Mouse (Mus musculus): ENCODE data around the gene Camk1.
A peak's percentile ranks its signal among the peaks of the same experiment; 100 is the strongest.

Gene Camk1

GRCm38 (mm10) chr6:113302258-113302657 is 41.5 kb downstream of the Camk1 start:
- DNase-seq = peak; percentile 51

- DNase-seq = no peak
Observed at GRCm38 (mm10) chr6:113301350-113301749, 42.4 kb downstream of the Camk1 start.

- DNase-seq = no peak
Observed at GRCm38 (mm10) chr6:113296639-113297038, 47.1 kb downstream of the Camk1 start.

GRCm38 (mm10) chr6:113296046-113296445 is 47.7 kb downstream of the Camk1 start:
- no peak for DNase-seq

GRCm38 (mm10) chr6:113292938-113293337 is 50.8 kb downstream of the Camk1 start:
- DNase-seq = no peak

- DNase-seq = no peak
Observed at GRCm38 (mm10) chr6:113290346-113290745, 53.4 kb downstream of the Camk1 start.

- DNase-seq = no peak
Observed at GRCm38 (mm10) chr6:113289346-113289745, 54.4 kb downstream of the Camk1 start.

GRCm38 (mm10) chr6:113287236-113287635 is 56.5 kb downstream of the Camk1 start:
- no peak for DNase-seq

GRCm38 (mm10) chr6:113286316-113286715 is 57.5 kb downstream of the Camk1 start:
- no peak for DNase-seq

GRCm38 (mm10) chr6:113284931-113285330 is 58.9 kb downstream of the Camk1 start:
- DNase-seq = peak; percentile 39

Data from lung, postnatal 36 days (tissue).